Mouse (Mus musculus): ENCODE results near the gene Mansc1. TPM values are rescaled to one million over a fixed set of nuclear protein-coding genes. Genes with fewer than 3 reads are reported as not detected.

Gene Mansc1
- total RNA-seq, 2 experiments from 2014 or later = 1.7 to 2.0 TPM

GRCm38 (mm10) chr6:134605196-134605595 is 27.1 kb downstream of the Mansc1 start:
- intact Hi-C loops (cut with DNase I) = loop anchor here (10.0 kb wide), 1 partner anchor 640 kb away; no protein-coding TSS in a partner anchor

DNA sequence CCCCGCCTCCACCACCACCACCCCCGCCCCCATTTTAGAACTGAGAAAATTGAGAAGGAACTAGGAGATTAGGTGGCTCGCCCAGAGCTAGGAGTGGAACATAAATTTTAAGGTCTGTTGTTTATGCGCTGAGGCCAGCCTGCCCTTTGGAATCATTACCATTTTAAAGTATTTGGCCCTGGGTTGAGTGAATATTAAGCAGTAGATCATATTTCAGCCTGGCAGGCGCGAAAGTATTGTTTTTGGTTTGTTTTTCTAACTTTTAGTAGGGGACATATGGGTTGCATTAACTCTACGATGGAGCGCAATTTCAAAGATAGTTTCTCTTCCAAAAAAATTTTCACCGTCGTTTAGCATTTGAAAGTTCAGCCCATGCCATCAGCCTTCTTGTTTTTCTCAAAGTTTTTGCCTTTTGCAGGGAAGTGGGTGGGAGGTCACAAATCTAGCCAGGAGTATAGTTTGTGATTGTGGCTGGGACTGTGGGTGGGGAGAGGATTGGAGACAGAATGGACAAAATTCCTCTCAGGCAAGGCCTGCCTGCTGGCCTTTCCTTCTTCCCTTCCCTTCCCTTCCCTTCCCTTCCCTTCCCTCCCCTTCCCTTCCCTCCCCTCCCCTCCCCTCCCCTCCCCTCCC is 29.8 kb downstream of the Mansc1 start:
- no peak for DNase-seq
- intact Hi-C loops (cut with DNase I) = loop anchor here (10.0 kb wide), 1 partner anchor 638 kb away; no protein-coding TSS in a partner anchor

More at GRCm38 (mm10) chr6:134605196-134605595, 27.1 kb downstream of the Mansc1 start:
- no peak for DNase-seq

DNA sequence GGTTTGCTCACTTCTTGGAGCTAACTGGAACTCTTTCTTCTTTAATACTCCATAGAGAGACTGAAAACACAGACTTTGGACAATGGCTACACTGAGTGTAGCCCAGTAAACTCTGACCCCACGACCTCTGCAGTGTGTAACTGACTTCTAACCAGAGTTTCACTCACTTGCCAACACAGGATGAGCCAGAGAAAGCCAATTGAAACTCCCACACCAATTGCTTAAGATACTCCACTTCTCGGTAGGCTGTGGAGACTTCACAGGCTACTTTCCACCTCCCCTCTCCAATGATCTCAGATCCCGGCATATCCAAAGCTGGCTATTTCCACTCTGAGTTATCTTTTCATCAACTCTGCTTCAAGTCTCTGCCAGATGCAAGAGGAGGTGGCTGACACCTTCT is 30.5 kb downstream of the Mansc1 start:
- no peak for DNase-seq
- intact Hi-C loops (cut with DNase I) = loop anchor here (10.0 kb wide), 1 partner anchor 637 kb away; no protein-coding TSS in a partner anchor

GRCm38 (mm10) chr6:134601130-134601529 is 31.2 kb downstream of the Mansc1 start:
- intact Hi-C loops (cut with DNase I) = loop anchor here (10.0 kb wide), 1 partner anchor 636 kb away; no protein-coding TSS in a partner anchor
- DNase-seq = no peak

DNA sequence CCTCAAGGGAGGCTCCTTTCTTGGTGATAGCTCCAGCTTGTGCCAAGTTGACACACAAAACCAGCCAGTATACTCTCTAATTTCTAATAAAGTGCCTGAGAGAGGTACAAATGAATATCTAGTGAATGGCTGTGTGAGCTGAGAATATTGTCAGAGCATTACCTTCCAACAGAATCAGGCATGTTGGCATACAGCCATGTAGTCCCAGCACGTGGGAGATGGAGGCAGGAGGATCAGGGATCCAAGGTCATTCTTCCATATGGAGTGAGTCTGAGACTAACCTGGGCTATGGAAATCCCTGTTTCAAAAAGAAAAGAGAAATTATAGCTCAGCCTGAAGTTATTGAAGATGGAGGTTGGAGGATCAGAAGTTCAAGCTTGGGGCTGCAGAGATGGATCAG is 33.0 kb downstream of the Mansc1 start:
- intact Hi-C loops (cut with DNase I) = no loop called here
- DNase-seq = no peak

- no peak for DNase-seq
- intact Hi-C loops (cut with DNase I) = no loop called here
These were observed 34.5 kb downstream of the Mansc1 start for GRCm38 (mm10) chr6:134597651-134598229.

DNA sequence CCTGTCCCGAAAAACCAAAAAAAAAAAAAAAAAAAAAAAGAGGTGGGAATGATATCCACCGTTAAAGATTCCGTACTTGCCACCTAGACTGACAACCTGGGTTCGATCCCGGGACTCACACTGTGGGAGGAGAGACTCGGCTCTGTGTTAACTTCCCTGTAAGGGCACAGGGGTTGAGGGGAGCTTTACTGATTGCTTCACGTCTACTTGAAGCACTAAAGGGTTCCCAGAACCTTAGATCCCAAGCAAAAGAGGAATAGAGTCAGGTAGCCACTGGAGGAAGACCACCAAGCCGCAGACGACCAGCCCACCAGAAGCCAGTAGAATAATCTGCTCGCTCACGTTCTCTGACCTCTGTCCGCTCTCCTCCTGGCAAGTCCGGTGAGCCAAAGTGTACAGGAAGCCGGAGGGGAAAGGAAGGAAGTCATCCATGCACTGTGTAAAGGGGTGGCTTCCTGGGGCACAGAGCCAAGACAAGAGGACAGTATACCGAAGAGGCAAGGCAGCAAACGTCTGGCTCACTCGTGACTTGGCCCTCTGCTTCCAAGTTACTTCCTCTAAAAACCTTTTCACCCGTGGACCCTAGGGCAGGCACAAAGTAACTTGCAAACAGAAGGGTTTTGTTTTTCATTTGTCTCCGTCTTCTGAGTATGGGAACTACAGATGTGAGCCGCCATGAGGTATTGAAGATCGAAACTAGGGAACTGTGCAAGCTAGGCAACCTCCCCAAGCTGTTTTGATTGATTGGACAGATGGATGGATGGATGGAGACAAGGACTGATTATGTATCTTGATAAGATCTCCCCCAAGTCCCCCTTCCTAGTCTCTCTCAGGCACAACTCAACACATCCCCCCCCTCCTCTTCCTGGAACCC is 37.5 kb downstream of the Mansc1 start:
- intact Hi-C loops (cut with DNase I) = no loop called here
- peak; percentile 2 for DNase-seq

DNA sequence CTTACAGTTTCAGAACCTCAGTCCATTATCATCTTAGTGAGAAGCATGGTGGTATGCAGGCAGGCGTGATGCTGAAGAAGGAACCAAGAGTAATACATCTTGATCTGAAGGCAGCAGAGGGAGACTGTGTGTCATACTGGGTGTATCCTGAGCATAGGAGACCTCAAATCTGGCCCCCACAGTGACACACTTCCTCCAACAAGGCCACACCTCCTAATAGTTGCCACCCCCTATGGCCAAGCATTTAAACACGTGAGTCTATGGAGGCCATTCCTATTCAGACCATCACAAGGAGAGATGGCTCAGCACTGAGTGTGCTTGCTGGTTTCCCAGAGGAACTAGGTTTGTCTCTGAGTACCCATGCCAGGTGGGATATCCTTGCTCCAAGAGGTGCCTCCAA is 40.7 kb downstream of the Mansc1 start:
- DNase-seq = no peak
- intact Hi-C loops (cut with DNase I) = no loop called here

DNA sequence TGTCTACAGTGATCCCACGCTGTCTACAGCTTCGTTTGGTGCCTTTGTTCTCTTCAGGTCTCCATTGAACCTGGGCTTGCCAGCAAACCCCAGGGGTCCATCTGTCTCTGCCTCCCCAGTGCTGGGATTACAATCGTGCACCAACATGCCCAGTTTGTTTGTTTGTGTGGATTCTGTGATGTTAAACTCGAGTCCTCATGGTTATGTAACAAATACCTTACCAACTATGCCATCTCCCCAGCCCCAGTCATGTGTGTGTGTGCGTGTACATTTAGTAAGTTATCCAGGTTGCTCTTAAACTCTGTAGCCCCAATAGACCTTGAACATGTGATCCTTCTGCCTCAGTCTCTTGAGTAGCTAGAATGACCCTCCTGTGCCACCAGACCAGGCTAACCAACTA is 46.0 kb downstream of the Mansc1 start:
- intact Hi-C loops (cut with DNase I) = no loop called here
- no peak for DNase-seq

GRCm38 (mm10) chr6:134584616-134585015 is 47.7 kb downstream of the Mansc1 start:
- intact Hi-C loops (cut with DNase I) = no loop called here
- DNase-seq = no peak

DNA sequence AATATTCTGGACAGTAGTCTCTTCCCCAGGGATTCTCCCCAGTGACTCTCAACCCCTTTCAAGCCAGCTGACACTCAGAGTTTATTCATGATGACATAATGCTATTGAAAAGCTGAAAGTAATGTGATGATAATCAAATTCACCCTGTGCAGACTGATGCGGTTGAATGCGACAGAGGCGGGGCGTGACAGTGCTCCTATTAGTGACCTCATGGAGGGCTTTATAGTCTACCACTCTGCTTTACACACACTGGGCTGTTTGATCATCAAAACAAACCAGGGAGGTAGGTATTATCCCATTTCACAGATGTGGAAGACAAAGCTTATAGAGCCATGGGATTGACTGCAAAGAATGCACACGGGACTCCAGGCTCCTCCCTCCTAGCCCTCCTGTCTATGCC is 50.2 kb downstream of the Mansc1 start:
- intact Hi-C loops (cut with DNase I) = no loop called here
- no peak for DNase-seq

DNA sequence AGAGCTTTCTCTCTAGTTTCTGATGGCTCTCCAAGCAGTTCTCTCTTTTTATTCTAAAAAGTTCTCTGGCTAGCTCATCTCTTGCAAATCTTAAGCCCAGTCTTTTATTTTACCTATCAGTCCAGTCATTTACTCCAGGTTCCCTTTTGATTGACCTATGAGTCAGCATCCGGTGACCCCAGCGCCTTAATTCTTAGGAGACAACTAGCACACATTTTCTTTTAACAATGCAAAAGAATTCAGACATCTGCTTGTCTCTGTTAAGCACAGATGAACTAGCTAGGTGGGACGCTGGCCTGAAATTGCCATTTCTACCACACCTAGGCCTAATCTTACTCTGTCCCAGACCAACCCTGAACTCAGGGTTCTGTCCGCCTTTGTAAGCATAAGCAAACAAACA is 52.8 kb downstream of the Mansc1 start:
- DNase-seq = no peak
- intact Hi-C loops (cut with DNase I) = no loop called here

- intact Hi-C loops (cut with DNase I) = no loop called here
- no peak for DNase-seq
These were observed 54.2 kb downstream of the Mansc1 start for GRCm38 (mm10) chr6:134578039-134578438.

DNA sequence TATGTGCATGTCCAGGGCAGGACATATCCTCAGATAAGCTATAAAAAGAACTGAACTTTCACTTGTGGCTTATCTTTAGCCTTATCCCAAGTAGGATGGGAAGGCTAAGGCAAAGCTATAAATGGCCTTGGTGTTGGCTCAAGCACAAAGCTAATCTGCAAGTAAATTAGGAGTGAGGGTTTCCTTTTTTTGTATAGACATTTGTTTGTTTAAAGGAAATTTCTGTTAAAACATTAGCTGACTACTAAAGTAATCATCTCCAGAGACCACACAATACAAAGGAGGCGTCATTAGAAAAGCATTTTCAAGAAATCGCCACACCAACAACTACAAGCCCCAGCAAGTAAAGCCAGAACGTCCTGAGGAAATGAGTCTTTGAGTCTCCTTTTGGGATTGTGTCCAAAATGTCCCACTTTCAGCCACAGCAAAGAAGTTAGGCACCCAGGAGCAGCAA is 57.0 kb downstream of the Mansc1 start:
- intact Hi-C loops (cut with DNase I) = no loop called here
- no peak for DNase-seq

DNA sequence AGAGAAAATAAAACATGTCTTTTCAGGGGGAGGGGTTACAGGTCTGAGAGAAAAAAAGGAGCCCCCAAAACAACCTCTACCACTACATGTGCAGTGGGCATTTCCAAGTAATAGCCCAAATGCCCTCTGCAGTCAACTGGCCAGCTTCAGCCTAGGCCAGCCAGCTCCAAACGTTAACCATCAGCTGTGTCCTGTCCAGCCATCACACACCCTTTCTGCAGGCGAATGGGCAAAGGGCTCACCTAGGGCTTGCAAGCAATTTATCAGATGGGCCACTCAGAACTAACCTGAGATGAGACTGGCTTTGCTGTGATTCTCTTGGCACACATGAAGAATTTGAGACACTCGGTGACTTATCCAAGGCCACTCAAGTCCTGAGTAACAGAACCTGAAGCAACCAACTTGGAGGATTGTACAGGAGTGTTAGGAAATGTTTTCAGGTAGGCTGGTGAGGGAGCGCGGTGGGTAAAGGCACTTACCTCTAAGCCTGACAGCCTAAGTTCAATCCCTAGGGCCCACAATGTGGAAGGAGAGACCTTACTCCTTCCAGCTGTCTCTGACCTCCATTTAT is 64.2 kb downstream of the Mansc1 start:
- intact Hi-C loops (cut with DNase I) = loop anchor here (10.0 kb wide), 1 partner anchor 93 kb away; no protein-coding TSS in a partner anchor
- no peak for DNase-seq

DNA sequence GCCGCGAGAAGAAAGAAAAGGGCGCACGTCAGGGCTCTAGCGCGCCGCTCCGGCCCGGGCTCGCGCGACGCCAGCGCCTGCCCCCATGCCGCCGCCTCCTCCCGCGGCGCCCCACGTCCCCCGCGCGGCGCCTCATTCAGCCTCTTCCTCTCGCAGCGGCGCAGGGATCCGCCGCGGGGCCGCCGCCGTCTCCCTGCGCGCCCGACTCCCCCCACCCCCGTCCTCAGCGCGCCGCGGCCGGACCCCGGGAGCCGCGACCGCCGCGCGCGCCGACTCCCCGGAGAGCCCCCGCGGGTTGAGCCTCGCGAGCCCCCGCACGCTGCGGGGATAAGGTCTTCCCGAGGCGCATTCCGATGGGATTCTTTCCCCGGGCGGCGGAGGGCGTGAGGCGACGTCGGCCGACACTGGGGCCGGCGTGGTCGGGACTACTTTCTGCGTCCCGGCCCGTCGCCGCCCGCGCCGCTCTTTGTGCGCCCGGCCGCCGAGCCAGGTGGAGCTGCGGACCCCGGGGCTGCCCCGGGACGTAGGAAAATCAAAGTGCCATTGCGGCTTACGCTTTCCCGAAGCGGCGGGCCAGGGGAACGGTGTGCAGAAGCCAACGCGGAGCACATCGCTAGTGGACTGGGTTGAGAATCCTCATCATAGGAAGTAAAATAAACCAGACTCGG is 65.3 kb downstream of the Mansc1 start, which contains the start of gene Lrp6:
Gene Lrp6, minus strand, starts transcription at position 148 of the 668 bp plus-strand sequence.
- peak; percentile 86 for DNase-seq
- intact Hi-C loops (cut with DNase I) = loop anchor here (10.0 kb wide), 1 partner anchor 92 kb away; no protein-coding TSS in a partner anchor

DNA sequence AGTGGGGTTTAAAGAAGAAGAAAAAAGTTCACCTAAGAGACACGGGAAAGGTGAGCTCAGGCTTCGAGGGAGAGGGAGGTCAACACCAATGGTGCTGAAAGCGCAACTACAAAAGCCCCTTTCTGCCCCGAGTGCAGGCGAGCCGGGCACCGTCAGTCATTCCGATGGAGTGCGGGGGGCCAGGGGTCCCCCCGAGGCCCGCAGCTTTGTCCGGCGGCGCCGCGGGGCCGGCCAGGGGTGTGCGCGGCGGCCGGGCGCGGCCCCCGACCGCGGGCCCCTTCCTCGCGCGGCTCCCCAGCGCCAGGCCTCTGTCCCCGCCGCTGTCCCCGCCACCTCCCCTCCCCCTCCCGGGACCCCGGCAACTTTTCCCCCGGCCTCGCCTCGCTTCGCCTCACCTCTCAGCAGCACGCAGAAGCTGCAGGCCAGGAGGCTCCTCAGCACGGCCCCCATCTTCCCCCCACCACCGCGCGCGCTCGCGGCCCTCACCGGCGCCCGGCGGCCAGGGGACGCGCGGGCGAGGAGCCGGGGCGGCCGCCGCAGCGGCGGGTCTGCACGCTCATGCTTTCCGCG is 66.0 kb downstream of the Mansc1 start:
- DNase-seq = no peak
- intact Hi-C loops (cut with DNase I) = loop anchor here (10.0 kb wide), 1 partner anchor 92 kb away; no protein-coding TSS in a partner anchor

DNA sequence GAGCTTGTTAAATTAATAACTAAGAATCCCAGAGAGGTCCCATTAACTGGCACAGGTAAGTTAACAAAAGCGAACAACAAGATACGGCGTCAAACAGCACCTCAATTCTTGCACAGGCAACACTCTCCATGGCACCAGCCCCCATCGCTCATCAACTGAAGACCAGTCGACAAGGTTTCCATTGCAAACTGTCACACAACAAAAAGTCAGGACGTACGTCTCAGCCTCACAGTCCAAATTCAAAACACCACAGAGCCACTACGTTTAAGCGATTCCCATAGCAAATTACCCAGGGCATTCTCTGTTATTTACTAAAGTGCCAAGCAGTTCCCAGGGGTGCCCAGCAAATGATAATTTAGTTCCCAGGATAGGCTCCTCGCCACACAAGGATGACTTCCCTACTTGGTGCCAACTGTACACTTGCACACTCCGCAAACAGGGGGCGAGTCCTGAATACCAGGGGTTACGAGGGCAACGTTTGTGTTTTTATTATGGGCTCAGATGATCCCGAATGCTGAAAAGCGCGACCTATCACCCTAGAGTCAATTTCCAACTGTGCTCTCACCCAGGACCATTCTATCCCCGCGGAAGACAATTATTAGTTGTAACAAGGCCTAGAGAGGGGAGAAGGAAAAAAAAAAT is 66.6 kb downstream of the Mansc1 start:
- peak; percentile 10 for DNase-seq
- intact Hi-C loops (cut with DNase I) = loop anchor here (10.0 kb wide), 1 partner anchor 91 kb away; no protein-coding TSS in a partner anchor

GRCm38 (mm10) chr6:134564539-134564938 is 67.7 kb downstream of the Mansc1 start:
- DNase-seq = no peak
- intact Hi-C loops (cut with DNase I) = loop anchor here (10.0 kb wide), 1 partner anchor 90 kb away; no protein-coding TSS in a partner anchor
